Mouse (Mus musculus): Measurements from ENCODE around the gene Gm10721.
A peak's percentile ranks its signal among the peaks of the same experiment; 100 is the strongest.
"Not testable (repeated sequence)": the region's sequence is repeated elsewhere in the genome, so short reads cannot be mapped to it uniquely, and the experiment has no call there.

The Gm10721 gene

DNA sequence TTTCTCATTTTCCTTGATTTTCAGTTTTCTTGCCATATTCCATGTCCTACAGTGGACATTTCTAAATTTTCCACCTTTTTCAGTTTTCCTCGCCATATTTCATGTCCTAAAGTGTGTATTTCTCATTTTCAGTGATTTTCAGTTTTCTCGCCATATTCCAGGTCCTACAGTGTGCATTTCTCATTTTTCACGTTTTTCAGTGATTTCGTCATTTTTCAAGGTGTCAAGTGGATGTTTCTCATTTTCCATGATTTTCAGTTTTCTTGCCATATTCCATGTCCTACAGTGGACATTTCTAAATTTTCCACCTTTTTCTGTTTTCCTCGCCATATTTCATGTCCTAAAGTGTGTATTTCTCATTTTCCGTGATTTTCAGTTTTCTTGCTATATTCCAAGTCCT lies 12.7 kb downstream of the Gm10721 start:
- peak; percentile 67 to 85 for DNase-seq (ENCODE audit: low spot score in 2 of 2)

- not testable (repeated sequence) for DNase-seq (ENCODE audit: low spot score in 2 of 2)
Observed at GRCm38 (mm10) chr9:3026136-3026535, 13.2 kb downstream of the Gm10721 start.

DNA sequence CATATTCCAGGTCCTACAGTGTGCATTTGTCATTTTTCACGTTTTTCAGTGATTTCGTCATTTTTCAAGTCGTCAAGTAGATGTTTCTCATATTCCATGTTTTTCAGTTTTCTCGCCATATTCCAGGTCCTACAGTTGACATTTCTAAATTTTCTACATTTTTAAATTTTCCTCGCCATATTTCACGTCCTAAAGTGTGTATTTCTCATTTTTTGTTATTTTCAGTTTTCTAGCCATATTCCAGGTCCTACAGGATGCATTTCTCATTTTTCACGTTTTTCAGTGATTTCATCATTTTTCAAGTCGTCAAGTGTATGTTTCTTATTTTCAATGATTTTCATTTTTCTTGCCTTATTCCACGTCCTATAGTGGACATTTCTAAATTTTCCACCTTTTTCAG lies 13.8 kb downstream of the Gm10721 start:
- DNase-seq (ENCODE audit: low spot score in 2 of 2) = not testable (repeated sequence)

DNA sequence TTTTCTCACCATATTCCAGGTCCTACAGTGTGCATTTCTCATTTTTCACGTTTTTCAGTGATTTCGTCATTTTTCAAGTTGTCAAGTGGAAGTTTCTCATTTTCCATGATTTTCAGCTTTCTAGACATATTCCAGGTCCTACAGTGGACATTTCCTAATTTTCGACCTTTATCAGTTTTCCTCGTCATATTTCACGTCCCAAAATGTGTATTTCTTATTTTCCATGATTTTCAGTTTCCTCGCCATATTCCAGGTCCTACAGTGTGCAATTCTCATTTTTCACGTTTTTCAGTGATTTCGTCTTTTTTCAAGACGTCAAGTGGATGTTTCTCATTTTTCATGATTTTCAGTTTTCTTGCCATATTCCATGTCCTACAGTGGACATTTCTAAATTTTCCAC lies 14.3 kb downstream of the Gm10721 start:
- not testable (repeated sequence) for DNase-seq (ENCODE audit: low spot score in 2 of 2)

GRCm38 (mm10) chr9:3029276-3030000 lies 16.5 kb downstream of the Gm10721 start:
- peak; percentile 9 to 25 for DNase-seq (ENCODE audit: low spot score in 2 of 2)

- DNase-seq (ENCODE audit: low spot score in 2 of 2) = not testable (repeated sequence)
Observed at GRCm38 (mm10) chr9:3030677-3031318, 17.9 kb downstream of the Gm10721 start.

GRCm38 (mm10) chr9:3034299-3034698 lies 21.4 kb downstream of the Gm10721 start, which contains the start of gene Gm17535:
TSS of gene Gm17535 (plus strand) at chr9:3034599.
- DNase-seq (ENCODE audit: low spot score in 2 of 2) = not testable (repeated sequence)

GRCm38 (mm10) chr9:3036577-3036976 lies 23.6 kb downstream of the Gm10721 start, which contains the start of gene Gm10715:
TSS of gene Gm10715 (plus strand) at chr9:3036877.
- not testable (repeated sequence) for DNase-seq (ENCODE audit: low spot score in 2 of 2)

DNA sequence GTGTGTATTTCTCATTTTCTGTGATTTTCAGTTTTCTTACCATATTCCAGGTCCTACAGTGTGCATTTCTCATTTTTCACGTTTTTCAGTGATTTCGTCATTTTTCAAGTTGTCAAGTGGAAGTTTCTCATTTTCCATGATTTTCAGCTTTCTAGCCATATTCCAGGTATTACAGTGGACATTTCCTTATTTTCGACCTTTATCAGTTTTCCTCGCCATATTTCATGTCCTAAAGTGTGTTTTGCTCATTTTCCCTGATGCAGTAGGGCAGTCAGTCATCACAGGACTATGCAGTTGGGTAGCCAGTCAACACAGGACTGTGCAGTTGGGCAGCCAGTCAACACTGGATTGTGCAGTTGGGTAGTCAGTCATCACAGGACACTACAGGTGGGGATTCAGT lies 25.2 kb downstream of the Gm10721 start:
- not testable (repeated sequence) for DNase-seq (ENCODE audit: low spot score in 2 of 2)

All from urinary bladder, postnatal 36 days (tissue).